Mouse (Mus musculus): ENCODE results near the gene 4930432K21Rik. TPM values are rescaled to one million over a fixed set of nuclear protein-coding genes. Genes with fewer than 3 reads are reported as not detected.
A peak's percentile ranks its signal among the peaks of the same experiment; 100 is the strongest.

4930432K21Rik gene
- polyA plus RNA-seq, 1 experiment from 2014 or later = 0.57 TPM

- ATAC-seq (ENCODE audit: low FRiP score) (no peak), DNase-seq (ENCODE audit: low spot score) (no peak)
- H3K9ac ChIP-seq (ENCODE audit: low read depth, low read length) = no peak overlapping the region
- WGBS = 93% methylated on average over 5 of the region's 5 CpGs
- H3K4me3 ChIP-seq (ENCODE audit: low read depth, low read length) = no peak overlapping the region
- no peaks in the 10 kb centered on the region for H3K4me1 ChIP-seq (replicated peaks; ENCODE audit: control insufficient read depth, insufficient read depth, low read length)
- no peak overlapping the region for H3K27ac ChIP-seq (ENCODE audit: low read depth, low read length)
- no peaks in the 10 kb centered on the region for H3K9me3 ChIP-seq (ENCODE audit: control insufficient read depth, low read length)
- no peaks in the 10 kb centered on the region for H3K27me3 ChIP-seq (ENCODE audit: control insufficient read depth, insufficient read depth, low read length)
- H3K36me3 ChIP-seq (ENCODE audit: control insufficient read depth, insufficient read depth, low read length) = peaks cover 17% of the 10 kb centered on the region
- H3K4me2 ChIP-seq (replicated peaks; ENCODE audit: low read depth, low read length) = no peak overlapping the region
Observed at GRCm38 (mm10) chr8:84170096-84170495, 22.3 kb downstream of the 4930432K21Rik start.

- no peak overlapping the region for H3K4me3 ChIP-seq (ENCODE audit: low read depth, low read length)
- H3K27ac ChIP-seq (ENCODE audit: low read depth, low read length) = no peak overlapping the region
- H3K4me1 ChIP-seq (replicated peaks; ENCODE audit: control insufficient read depth, insufficient read depth, low read length) = no peaks in the 10 kb centered on the region
- DNase-seq (ENCODE audit: low spot score) (no peak), ATAC-seq (ENCODE audit: low FRiP score) (no peak)
- no peak overlapping the region for H3K4me2 ChIP-seq (replicated peaks; ENCODE audit: low read depth, low read length)
- H3K27me3 ChIP-seq (ENCODE audit: control insufficient read depth, insufficient read depth, low read length) = no peaks in the 10 kb centered on the region
- H3K9me3 ChIP-seq (ENCODE audit: control insufficient read depth, low read length) = no peaks in the 10 kb centered on the region
- WGBS = 83% methylated on average over 6 of the region's 6 CpGs
- peaks cover 18% of the 10 kb centered on the region for H3K36me3 ChIP-seq (ENCODE audit: control insufficient read depth, insufficient read depth, low read length)
- no peak overlapping the region for H3K9ac ChIP-seq (ENCODE audit: low read depth, low read length)
Observed at GRCm38 (mm10) chr8:84173861-84174260, 26.0 kb downstream of the 4930432K21Rik start.

- H3K4me1 ChIP-seq (replicated peaks; ENCODE audit: control insufficient read depth, insufficient read depth, low read length) = peaks cover 19% of the 10 kb centered on the region; the same call in 1 of the 2 replicates
- no peak overlapping the region for H3K4me2 ChIP-seq (replicated peaks; ENCODE audit: low read depth, low read length)
- H3K27me3 ChIP-seq (ENCODE audit: control insufficient read depth, insufficient read depth, low read length) = no peaks in the 10 kb centered on the region
- ATAC-seq (ENCODE audit: low FRiP score) (no peak), DNase-seq (ENCODE audit: low spot score) (no peak)
- H3K9me3 ChIP-seq (ENCODE audit: control insufficient read depth, low read length) = no peaks in the 10 kb centered on the region
- WGBS = 51% methylated on average over 3 of the region's 3 CpGs
- H3K4me3 ChIP-seq (ENCODE audit: low read depth, low read length) = no peak overlapping the region
- H3K27ac ChIP-seq (ENCODE audit: low read depth, low read length) = no peak overlapping the region
- peaks cover 16% of the 10 kb centered on the region for H3K36me3 ChIP-seq (ENCODE audit: control insufficient read depth, insufficient read depth, low read length)
- H3K9ac ChIP-seq (ENCODE audit: low read depth, low read length) = no peak overlapping the region
Observed at GRCm38 (mm10) chr8:84176560-84176959, 28.7 kb downstream of the 4930432K21Rik start.

GRCm38 (mm10) chr8:84177405-84177804 is 29.6 kb downstream of the 4930432K21Rik start:
- Histone ChIP-seq H3K4me1 (replicated peaks; ENCODE audit: control insufficient read depth, insufficient read depth, low read length) (peaks cover 21% of the 10 kb centered on the region; the same call in 1 of the 2 replicates), H3K4me3 (ENCODE audit: low read depth, low read length) (no peak overlapping the region), H3K36me3 (ENCODE audit: control insufficient read depth, insufficient read depth, low read length) (peaks cover 16% of the 10 kb centered on the region), H3K4me2 (replicated peaks; ENCODE audit: low read depth, low read length) (no peak overlapping the region), H3K9ac (ENCODE audit: low read depth, low read length) (no peak overlapping the region), H3K9me3 (ENCODE audit: control insufficient read depth, low read length) (no peaks in the 10 kb centered on the region), H3K27ac (ENCODE audit: low read depth, low read length) (no peak overlapping the region), H3K27me3 (ENCODE audit: control insufficient read depth, insufficient read depth, low read length) (no peaks in the 10 kb centered on the region)
- no peak for DNase-seq (ENCODE audit: low spot score)
- 81% methylated on average over 3 of the region's 3 CpGs for WGBS
- no peak for ATAC-seq (ENCODE audit: low FRiP score)

GRCm38 (mm10) chr8:84178592-84178991 is 30.8 kb downstream of the 4930432K21Rik start:
- no peak overlapping the region for H3K9ac ChIP-seq (ENCODE audit: low read depth, low read length)
- ATAC-seq (ENCODE audit: low FRiP score) (no peak), DNase-seq (ENCODE audit: low spot score) (no peak)
- no peak overlapping the region for H3K4me2 ChIP-seq (replicated peaks; ENCODE audit: low read depth, low read length)
- no peaks in the 10 kb centered on the region for H3K27me3 ChIP-seq (ENCODE audit: control insufficient read depth, insufficient read depth, low read length)
- H3K36me3 ChIP-seq (ENCODE audit: control insufficient read depth, insufficient read depth, low read length) = peaks cover 9% of the 10 kb centered on the region; the same call in 1 of the 2 replicates
- 68% methylated on average over 8 of the region's 8 CpGs for WGBS
- H3K9me3 ChIP-seq (ENCODE audit: control insufficient read depth, low read length) = no peaks in the 10 kb centered on the region
- no peak overlapping the region for H3K27ac ChIP-seq (ENCODE audit: low read depth, low read length)
- peaks cover 22% of the 10 kb centered on the region; the same call in 1 of the 2 replicates for H3K4me1 ChIP-seq (replicated peaks; ENCODE audit: control insufficient read depth, insufficient read depth, low read length)
- H3K4me3 ChIP-seq (ENCODE audit: low read depth, low read length) = no peak overlapping the region

GRCm38 (mm10) chr8:84179946-84180345 is 32.1 kb downstream of the 4930432K21Rik start:
- H3K4me3 ChIP-seq (ENCODE audit: low read depth, low read length) = peak overlapping the region; percentile 18
- peaks cover 3% of the 10 kb centered on the region; the same call in 1 of the 2 replicates for H3K36me3 ChIP-seq (ENCODE audit: control insufficient read depth, insufficient read depth, low read length)
- H3K4me2 ChIP-seq (replicated peaks; ENCODE audit: low read depth, low read length) = peak overlapping the region; percentile 79
- peak overlapping the region; percentile 79 for H3K9ac ChIP-seq (ENCODE audit: low read depth, low read length)
- H3K9me3 ChIP-seq (ENCODE audit: control insufficient read depth, low read length) = no peaks in the 10 kb centered on the region
- ATAC-seq (ENCODE audit: low FRiP score) (no peak; the same call in 1 of the 2 replicates), DNase-seq (ENCODE audit: low spot score) (no peak)
- peak overlapping the region; percentile 96 for H3K27ac ChIP-seq (ENCODE audit: low read depth, low read length)
- 11% methylated on average over 4 of the region's 4 CpGs for WGBS
- peaks cover 22% of the 10 kb centered on the region; the same call in 1 of the 2 replicates for H3K4me1 ChIP-seq (replicated peaks; ENCODE audit: control insufficient read depth, insufficient read depth, low read length)
- no peaks in the 10 kb centered on the region for H3K27me3 ChIP-seq (ENCODE audit: control insufficient read depth, insufficient read depth, low read length)

GRCm38 (mm10) chr8:84180530-84181190 is 32.8 kb downstream of the 4930432K21Rik start:
- Histone ChIP-seq H3K9ac (ENCODE audit: low read depth, low read length) (peak overlapping the region; percentile 79), H3K9me3 (ENCODE audit: control insufficient read depth, low read length) (no peaks in the 10 kb centered on the region), H3K4me3 (ENCODE audit: low read depth, low read length) (peak overlapping the region; percentile 18), H3K4me2 (replicated peaks; ENCODE audit: low read depth, low read length) (peak overlapping the region; percentile 79), H3K27me3 (ENCODE audit: control insufficient read depth, insufficient read depth, low read length) (no peaks in the 10 kb centered on the region), H3K4me1 (replicated peaks; ENCODE audit: control insufficient read depth, insufficient read depth, low read length) (peaks cover 22% of the 10 kb centered on the region; the same call in 1 of the 2 replicates), H3K36me3 (ENCODE audit: control insufficient read depth, insufficient read depth, low read length) (no peaks in the 10 kb centered on the region; the same call in 1 of the 2 replicates), H3K27ac (ENCODE audit: low read depth, low read length) (peak overlapping the region; percentile 96)
- 0% methylated on average over 16 of the region's 16 CpGs for WGBS
- DNase-seq (ENCODE audit: low spot score) (peak; percentile 86), ATAC-seq (ENCODE audit: low FRiP score) (peak; percentile 85)

GRCm38 (mm10) chr8:84182833-84183232 is 35.0 kb downstream of the 4930432K21Rik start:
- Histone ChIP-seq H3K27ac (ENCODE audit: low read depth, low read length) (peak overlapping the region; percentile 90; the same call in 1 of the 2 replicates), H3K4me1 (replicated peaks; ENCODE audit: control insufficient read depth, insufficient read depth, low read length) (peaks cover 22% of the 10 kb centered on the region; the same call in 1 of the 2 replicates), H3K9me3 (ENCODE audit: control insufficient read depth, low read length) (no peaks in the 10 kb centered on the region), H3K9ac (ENCODE audit: low read depth, low read length) (peak overlapping the region; percentile 100), H3K4me2 (replicated peaks; ENCODE audit: low read depth, low read length) (peak overlapping the region; percentile 83), H3K27me3 (ENCODE audit: control insufficient read depth, insufficient read depth, low read length) (peaks cover 2% of the 10 kb centered on the region; the same call in 1 of the 2 replicates), H3K4me3 (ENCODE audit: low read depth, low read length) (peak overlapping the region; percentile 86), H3K36me3 (ENCODE audit: control insufficient read depth, insufficient read depth, low read length) (no peaks in the 10 kb centered on the region; the same call in 1 of the 2 replicates)
- ATAC-seq (ENCODE audit: low FRiP score) (no peak), DNase-seq (ENCODE audit: low spot score) (no peak)
- WGBS = 64% methylated on average over 4 of the region's 4 CpGs
